Mouse (Mus musculus): ENCODE results near the gene Gm42688.

Gm42688 gene

DNA sequence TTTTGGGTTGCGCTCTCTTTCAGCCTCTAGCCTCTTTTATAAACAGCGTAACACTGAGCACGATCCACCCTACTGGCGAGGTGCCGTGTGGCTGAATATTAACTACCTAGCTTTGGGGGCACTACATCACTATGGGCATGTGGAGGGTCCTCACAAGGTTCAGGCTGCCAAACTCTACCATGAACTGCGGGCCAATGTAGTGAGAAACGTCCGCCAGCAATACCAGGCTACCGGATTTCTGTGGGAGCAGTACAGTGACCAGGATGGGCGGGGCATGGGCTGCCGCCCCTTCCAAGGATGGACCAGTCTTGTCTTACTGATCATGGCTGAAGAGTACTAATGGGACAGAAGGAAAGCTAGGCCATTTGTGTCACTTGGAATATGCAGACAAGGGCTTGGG is 17.0 kb downstream of the Gm42688 start:
- no peak for DNase-seq (ENCODE audit: low spot score)

DNA sequence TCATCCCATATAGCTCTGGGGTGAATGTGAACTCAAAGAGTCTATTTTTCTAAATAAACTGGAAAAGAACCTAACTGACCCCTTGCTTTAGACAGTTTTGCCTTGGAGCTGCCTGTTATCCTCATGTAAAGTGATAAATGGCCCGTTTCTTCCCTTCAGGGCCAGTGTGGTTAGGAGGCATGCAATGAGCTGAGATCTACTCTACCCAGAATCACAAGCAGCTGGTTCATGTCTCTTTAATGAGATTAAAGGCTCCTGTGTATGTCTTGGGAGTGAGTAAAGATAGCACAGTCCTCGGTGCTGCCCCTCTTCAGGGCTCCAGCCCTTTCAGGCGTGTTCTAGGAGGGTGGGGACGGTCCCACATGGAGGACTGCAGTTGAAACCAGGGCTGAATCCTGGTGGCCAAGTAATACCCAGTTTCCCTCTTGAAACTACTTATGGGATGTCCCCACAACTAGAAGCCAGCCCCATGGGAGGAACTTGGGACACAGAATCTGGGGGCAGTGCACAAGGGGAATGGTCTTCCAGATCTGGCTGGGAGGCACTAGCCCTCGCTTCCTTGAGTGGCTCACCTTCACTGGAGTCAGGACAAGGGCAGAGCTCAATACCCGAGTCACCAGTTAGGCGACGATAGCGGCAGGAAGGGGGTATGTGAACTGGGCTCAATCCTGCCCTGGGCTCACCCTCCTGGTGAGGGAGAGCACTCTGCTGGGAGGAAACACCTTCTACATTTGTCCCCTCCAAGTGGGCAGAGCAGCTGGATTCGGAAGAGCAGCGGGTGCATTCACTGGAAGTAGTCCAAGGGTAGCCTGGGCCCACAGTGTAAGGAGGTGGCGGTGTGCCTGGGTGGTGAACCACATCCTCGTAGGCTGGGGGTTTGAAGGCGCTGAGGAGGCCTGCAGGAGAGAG is 17.7 kb downstream of the Gm42688 start:
- DNase-seq (ENCODE audit: low spot score) = no peak

- no peak for DNase-seq (ENCODE audit: low spot score)
These were observed 18.3 kb downstream of the Gm42688 start for GRCm38 (mm10) chr6:83119734-83120051.

DNA sequence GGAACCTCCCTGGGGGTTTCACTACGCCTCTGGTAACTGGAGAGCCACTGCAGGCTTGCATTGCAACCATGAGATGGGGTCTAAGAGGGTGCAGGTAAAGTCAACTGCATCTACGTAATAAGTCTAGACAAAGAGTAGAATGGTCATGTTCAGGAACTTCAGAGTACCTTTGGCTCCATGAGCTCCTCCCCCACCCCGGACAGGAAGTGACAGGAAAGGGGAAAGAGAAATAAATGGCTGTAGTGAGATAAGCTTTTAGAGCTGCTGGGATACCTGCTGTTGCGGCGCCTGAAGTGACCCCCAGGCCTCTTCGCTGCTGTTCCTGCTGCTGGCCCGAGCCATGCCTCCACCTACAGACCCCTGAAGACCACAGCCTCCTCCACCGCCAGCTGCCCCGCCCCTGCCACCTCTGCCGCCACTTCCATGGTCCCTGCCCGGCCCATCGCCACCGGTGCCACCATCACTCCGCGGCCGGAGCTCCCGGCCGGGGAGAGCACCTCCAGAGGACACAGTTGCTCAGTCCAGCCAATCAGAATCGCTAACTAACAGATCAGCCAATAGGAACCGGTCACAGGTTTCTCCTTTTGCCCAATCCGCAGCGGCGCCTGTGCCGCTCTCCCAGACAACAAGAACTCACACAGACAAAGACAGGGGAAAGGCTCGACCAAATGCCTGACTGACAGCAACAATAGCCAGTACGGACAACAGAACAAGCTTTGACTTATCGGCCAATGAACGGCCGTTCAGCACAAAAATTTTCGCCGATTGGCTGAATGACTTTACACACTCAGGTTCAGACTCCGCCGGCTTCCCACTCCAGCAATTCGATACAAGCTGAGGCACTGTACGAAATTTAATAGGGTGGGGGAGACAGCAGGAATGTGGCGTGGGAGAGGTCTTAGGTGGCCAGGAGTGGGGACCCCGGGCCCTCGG is 19.8 kb downstream of the Gm42688 start, which contains the start of gene Wbp1:
Wbp1 (minus strand) TSS at position 630 of the 933 bp plus-strand sequence.
- DNase-seq (ENCODE audit: low spot score) = peak; percentile 88

DNA sequence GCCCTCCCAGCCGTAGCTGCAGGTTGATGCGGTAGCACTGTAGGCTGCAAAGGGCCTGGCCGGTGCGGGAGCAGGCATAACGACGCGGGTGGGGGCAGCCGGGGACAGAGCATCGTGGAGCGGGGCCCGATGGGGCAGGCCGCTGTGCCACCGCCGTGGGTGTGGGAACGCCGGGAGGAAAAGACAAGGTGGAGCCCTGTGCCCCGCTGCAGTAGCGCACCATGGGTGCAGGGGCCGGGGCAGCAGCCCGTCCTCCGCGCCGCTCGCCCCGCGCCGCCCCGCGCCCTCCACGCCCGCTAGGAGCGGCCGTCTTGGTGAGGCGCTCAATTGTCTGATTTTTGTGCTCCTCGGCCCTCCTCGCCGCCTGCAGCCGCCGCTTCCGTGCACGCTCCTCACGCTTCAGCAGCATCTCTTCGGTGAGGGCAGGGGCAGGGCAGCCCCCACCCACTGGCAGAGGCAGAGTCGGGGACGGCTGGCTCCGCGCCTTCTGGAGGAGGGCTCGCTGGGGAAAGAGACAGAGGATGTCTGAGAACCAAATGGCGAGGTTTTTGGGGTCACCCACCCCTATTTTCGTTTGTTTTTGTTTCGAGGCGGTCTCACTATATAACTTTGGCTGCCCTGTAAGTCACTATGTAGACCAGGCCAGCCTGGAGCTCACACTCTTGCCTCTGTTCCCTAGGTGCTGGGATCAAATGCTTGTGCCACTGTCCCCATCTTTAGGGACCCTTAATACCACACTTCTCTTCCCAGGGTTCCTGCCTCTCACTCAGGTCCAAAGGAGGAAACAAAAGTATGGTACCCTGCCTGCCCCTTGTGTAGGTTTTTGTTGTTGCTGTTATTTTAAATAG is 20.7 kb downstream of the Gm42688 start:
- no peak for DNase-seq (ENCODE audit: low spot score)

DNA sequence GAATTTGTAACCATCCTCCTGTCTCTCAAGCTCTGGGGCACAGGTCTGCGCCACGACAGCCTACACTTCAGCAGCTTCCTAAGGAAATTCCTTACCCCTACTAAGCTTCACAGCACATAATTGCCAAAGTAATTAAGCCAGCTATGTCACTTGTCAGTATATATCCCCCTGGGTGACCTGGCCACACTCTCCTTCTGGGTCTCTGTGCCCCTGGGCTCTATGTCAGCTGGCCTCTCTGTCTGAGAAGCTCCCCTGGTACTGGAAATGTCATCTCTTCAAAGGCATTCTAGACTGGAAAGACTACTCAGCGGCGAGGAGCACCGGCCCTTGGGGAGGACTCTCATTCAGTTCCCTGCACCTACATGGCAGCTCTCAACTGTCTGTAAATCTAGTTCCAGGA is 21.5 kb downstream of the Gm42688 start:
- no peak for DNase-seq (ENCODE audit: low spot score)

- peak; percentile 83 for DNase-seq (ENCODE audit: low spot score)
These were observed 23.5 kb downstream of the Gm42688 start for GRCm38 (mm10) chr6:83124851-83125312.

- DNase-seq (ENCODE audit: low spot score) = no peak
These were observed 23.9 kb downstream of the Gm42688 start, which contains the start of gene Ino80b for GRCm38 (mm10) chr6:83125331-83125730. Gene Ino80b (minus strand): TSS chr6:83125431.

DNA sequence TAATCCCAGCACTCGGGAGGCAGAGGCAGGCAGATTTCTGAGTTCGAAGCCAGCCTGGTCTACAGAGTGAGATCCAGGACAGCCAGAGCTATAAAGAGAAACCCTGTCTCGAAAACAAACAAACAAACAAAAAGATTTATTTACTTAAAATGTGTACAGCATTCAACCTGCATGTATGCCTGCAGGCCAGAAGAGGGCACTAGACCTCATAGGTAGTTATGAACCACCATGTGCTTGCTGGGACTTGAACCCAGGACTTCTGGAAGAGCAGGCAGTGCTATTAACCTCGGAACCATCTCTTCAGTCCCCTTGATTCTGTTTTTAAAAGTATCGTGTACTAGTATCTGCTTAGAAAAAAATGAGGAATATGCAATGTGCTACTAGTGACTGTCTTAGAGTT is 26.0 kb downstream of the Gm42688 start:
- no peak for DNase-seq (ENCODE audit: low spot score)

DNA sequence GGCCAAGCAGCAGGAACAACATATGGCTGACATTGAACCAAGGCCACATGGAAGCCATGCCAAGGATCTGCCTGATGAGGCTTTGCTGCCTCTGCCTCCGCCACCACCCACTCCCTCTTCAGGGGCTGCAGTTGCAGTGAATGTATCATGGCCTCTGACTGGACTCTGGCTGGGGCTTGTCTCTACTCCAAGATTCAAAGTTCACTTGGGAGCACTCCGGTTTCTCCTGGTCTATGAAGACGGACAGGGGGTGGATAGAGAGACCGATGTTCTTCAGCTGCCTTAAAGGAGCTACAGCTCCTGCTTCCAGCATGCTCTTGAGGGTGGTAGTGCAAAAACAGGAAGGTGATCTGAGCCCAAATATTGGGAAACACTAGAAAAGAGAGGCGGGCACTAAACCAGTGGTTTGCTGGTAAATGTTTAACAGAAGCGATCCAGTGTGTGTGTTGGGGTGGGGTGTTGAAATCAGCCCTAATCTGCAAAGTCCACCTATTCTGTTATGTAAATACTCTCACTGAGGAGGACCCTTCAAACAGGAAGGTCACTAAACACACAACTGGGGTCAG is 30.1 kb downstream of the Gm42688 start:
- DNase-seq (ENCODE audit: low spot score) = no peak

DNA sequence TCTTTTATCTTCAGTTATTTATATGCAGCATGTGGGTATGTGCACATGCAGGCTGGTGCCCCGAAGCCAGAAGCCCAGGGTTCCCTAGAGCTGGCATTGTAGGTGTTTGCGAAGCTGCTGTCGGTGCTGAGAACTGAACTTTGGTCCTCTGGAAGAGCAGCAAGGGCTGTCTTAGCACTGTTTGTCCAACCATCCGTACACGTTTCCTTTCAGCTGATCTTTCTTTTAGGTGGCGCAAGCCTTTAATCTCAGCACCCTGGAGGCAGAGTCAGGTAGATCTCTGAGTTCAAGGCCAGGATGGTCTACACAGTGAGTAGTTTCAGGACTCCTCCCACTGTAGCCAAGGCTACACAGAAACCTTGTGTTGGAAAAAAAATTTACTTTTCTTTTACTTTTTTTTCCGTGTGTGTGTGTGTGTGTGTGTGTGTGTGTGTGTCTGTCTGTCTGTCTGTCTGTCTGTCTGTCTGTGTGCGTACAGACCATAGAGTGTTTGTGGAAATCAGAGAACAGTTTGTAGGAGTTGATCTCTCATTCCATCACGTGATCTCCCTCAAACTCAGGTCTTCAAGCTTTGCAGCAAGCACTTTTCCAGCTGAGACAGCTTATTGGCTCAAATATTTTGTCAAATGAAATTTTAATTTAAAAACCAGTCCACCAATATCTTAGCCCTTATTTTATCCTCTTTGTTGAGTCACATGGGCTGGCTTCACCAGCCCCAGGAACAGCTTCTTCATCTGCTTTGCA is 30.9 kb downstream of the Gm42688 start:
- no peak for DNase-seq (ENCODE audit: low spot score)

DNA sequence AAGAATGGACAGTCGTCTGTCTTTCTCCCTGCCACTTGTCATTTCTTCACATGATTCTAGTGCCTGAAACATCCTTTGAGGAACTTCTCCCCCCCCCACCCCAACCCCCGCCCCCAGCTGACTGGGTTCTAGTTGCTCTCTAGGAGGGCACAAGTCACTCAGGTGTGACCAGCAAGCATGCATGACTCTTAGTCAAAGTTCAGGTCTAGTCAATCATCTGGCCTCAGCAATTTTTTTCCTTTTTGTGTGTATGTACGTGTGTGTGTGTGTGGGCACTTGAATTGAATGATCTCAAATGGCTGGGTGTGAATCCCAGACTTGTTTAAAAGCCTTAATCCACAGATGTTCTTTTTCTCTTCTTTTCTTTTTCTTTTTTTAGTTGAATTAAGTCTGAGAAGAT is 32.8 kb downstream of the Gm42688 start:
- no peak for DNase-seq (ENCODE audit: low spot score)

DNA sequence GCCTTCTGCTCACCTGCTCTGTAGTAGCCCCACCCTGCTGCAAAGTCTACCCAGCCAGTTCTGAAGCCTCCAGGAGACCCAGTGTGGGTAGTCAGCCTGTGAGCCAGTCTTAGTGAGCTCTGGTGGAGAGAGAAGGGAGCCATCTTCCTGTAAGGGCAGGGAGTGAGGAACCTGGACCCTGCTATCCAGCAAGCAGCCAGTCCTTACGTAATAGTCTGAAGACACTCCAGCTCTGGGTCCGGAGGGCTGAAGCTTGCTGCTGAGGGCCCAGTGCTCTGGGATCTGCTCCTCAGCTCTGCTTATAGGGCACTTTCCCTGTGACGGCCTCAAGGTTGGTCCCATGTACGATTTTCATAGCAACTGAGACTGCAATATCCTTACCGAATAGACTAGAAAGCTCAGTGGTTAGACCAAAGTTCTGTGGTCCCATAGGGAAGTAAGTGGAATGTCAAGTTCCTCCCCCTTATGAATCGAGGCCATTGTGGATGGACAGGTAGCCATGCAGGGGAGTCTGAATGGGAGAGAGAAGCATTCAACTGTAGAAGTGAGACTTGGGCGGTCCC is 33.6 kb downstream of the Gm42688 start, which contains the start of gene Rtkn:
Rtkn (plus strand) TSS at position 513 of the 563 bp plus-strand sequence.
- no peak for DNase-seq (ENCODE audit: low spot score)

DNA sequence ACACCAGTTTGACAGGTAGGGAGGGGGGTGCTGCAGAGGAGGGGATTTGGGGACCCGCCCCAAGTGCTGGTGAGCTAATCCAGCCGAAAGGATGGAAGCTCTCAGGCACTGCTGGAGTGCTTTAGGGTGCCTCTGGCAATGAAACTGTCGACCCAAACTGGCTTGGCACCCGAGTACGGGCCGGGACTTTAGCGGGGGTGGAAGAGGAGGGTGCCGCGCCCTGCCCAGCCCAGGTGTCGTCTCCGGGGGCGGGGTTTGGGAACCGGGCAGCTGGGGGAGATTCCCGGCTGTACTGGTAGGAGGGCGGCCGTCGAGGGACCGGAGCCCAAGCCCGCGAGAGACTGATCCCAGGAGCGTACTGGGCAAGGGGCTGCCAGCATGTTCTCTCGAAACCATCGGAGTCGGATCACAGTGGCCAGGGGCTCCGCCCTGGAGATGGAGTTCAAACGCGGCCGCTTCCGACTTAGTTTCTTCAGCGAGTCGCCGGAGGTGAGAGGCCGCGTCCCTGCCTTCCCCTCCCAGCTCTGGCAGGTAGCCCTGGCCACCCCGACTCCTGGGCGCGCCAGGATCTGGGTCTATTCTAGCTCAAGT is 34.2 kb downstream of the Gm42688 start:
- DNase-seq (ENCODE audit: low spot score) = no peak

- DNase-seq (ENCODE audit: low spot score) = no peak
These were observed 35.0 kb downstream of the Gm42688 start for GRCm38 (mm10) chr6:83136291-83136880.

- DNase-seq (ENCODE audit: low spot score) = no peak
These were observed 35.6 kb downstream of the Gm42688 start for GRCm38 (mm10) chr6:83136881-83137575.

- no peak for DNase-seq (ENCODE audit: low spot score)
These were observed 36.1 kb downstream of the Gm42688 start for GRCm38 (mm10) chr6:83137576-83137950.

GRCm38 (mm10) chr6:83138056-83138455 is 36.6 kb downstream of the Gm42688 start:
- DNase-seq (ENCODE audit: low spot score) = no peak

DNA sequence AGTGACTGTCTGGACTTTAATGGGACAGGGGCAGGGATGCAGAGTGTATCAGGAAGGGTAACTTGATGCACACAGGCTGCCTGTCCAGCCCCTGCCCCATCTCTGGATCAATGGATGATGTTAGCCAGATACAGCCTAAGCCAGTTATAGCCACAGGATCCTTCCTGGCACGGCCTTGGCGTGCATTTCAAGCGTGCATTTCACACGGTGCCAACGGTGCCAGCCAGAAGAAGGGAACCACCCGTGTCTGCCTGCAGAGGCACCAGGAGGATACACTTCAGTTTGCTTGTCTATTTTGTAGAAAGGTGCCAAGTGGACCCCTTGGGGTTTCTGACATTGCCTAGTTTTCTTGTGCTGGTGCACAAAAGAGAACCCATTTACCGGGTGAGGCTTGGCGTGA is 38.6 kb downstream of the Gm42688 start:
- no peak for DNase-seq (ENCODE audit: low spot score)
